Mouse (Mus musculus): ENCODE data around the gene Itpripl1.
A peak's percentile ranks its signal among the peaks of the same experiment; 100 is the strongest.
"Not testable (repeated sequence)": the region's sequence is repeated elsewhere in the genome, so short reads cannot be mapped to it uniquely, and the experiment has no call there.

The Itpripl1 gene

DNA sequence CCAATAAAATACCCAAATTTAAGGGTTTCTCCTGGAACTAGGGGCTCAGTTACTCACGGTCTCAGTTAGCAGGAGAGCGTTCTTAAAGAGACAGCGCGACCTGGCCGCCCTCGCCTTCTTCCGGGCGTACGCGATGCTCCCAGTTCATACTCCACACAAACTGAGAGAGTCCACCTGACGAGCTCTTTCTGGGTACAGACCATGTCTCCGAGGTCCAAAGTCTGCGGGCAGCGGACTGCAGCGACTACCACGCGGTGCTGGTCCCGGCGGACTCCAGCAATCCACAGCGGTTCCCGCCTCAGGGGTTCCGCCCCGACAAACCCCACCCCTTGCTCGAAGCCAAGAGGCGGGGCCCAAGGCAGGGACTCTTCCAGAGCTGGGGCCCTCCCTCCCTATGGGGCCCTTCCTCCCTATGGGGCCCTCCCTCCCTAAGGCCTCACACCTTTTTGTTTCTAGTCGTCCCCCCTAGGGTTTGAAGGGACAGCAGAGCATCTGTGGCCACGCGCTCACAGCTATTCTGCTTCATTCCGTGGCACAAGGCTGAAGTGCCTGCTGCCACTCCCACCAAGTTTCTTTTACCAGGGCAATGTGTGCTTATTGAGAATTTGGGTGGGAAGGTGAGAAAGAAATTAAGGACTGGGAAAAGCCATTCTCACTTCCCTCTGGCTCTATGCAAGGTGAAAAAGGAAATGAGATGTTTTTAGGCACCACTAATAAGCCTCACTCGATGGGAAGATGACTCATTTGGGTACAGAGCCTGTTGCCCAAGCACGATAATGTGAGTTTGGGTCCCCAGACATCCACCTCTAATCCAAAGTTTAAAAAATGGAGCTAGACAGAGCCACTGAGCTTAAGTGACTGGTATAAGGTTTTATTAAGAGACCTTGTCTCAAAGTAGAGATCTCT is at the start of gene Itpripl1:
Gene Itpripl1 (minus strand): TSS at position 285 of the 906 bp plus-strand sequence.
- no peak for DNase-seq (ENCODE audit: extremely low read depth, low read depth, low spot score)

DNA sequence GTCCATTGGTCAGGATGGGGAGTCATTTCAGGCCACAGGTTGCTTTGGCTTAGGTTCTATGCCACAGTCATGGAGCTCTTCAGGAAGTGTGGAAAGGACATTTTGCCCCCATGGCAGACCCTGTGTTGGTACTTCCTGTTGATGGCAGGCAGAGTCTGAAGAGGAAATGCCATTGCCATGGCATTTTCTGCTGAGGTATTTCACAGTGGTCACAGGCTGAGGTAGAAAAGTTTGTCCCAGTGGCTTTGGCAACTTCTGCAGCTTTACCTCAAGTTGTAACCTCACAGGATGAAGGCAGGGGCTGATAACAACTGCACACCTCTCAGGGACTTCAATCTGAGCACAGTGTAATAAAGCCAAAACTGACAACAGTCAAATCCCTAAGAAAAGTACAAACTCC is 46.3 kb upstream of the Itpripl1 start:
- no peak for DNase-seq (ENCODE audit: extremely low read depth, low read depth, low spot score)

DNA sequence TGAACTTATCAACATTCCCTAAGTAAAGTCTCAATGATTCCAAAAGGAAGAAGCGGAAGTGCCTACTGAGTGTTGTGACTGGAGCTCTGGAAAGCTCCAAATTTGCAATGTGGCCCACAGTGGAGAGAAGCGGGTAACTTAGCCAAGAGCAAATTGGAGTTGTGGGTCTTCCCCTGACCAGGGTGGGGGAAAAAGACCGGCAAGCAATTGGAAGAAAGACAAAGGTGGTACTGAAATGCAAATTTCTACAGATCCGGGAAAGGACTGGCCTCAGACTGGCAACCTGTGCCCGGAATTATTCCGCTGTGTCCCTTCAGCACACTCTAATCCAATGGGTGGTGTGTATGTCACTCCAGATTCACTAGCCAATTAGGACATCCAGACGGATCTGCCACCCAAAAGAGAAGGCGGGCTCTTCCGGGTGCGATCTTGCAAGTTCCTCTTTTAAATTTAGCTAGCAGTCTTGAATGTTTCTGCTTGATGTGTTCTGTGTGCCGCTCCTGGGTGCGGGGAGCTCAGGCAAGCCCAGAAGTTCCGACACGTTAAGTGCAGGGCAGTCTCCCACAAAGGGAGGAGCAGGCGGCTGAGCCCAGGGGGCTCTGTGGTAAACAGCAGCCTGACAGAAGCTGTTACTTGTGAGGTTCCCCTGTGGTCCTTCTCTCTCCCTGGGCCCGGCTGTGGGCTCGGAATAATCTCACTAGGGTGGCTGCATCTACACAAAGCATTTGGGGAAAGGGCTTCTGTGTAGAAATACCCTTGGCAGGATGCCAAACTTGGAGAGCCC is 39.5 kb upstream of the Itpripl1 start:
- DNase-seq (ENCODE audit: extremely low read depth, low read depth, low spot score), result peak; percentile 69

DNA sequence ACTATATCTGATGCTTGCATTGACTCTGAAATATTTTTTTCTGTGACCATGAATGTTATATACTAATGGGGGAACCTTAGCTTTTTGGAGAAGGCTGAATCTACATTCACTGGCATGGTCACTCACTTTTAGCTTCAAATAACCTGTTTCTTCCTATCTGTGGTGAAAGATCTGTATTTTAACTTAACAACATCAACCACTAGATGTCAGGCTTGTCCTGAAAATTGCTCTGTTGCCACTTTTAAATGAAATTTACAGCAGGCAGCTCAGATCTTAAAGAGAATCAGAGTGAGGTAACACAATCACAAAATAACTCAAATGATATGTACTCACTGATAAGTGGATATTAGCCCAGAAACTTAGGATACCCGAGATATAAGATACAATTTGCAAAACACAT is 23.0 kb upstream of the Itpripl1 start:
- not testable (repeated sequence) for DNase-seq (ENCODE audit: extremely low read depth, low read depth, low spot score)

DNA sequence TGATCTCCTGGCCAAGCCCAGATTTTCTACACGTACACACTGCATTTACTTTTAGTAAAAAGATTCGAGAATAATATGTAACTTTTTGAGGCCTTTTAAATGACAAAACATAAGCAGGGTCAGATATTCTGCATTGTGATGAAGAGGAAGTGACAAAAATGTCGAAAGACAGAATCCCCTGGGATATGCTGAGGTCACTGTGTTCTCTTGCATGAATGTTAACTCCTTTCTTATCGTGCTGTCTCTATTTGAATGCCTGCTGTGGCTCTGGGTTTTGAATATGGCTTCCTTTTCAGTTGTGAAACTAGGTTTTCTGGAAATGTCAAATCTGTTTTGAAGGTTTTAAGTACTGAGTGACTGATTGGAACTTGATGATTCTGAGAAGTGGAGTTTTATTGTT is 22.4 kb upstream of the Itpripl1 start:
- DNase-seq (ENCODE audit: extremely low read depth, low read depth, low spot score), result no peak

DNA sequence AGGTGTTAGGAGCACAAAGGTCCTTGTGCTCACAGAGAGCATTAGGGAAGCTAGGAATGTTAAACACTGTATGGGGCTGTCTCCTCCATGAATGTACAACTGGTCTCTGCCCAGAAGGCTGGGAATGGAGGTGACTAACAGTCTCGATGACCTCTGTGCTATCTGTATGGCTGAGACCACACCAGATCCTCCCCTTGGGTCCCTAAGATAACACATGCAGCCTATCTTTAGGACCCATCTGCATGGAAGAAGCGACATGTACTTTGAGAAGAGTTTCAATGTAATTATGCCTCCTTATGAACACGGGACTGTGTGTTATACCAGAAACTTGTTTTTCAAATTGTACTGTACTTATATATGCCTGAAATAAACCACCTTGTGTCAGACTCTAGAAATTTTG is 2.5 kb upstream of the Itpripl1 start:
- DNase-seq (ENCODE audit: extremely low read depth, low read depth, low spot score), result no peak

DNA sequence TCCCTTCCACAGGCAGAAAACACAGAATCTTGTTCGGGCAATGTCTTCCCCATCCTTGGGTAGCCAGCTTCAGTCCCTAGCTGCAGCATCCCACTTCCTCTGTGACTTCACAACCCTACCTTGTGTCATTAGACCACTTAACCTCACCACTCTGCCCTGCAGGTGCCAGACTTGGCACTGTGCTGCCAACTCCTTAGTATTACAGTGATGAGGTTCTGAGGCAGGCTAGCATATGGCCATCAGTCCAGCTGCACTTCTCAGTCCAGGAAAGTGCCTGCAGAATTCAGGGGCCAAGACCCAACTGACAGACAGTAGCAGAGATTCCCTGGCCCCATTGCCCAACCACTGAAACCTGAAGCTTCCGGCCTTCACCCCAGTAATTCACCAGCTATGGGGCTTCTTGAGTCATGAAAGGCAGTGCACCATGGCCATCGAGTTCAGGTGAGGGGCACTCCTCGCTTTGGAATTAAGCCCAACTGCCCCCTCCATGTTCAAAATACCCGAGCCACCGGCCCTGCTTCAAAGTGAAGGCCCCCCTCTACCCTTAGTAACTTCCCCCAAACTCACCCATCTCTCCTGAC is 575 bp downstream of the Itpripl1 start:
- no peak for DNase-seq (ENCODE audit: extremely low read depth, low read depth, low spot score)

DNA sequence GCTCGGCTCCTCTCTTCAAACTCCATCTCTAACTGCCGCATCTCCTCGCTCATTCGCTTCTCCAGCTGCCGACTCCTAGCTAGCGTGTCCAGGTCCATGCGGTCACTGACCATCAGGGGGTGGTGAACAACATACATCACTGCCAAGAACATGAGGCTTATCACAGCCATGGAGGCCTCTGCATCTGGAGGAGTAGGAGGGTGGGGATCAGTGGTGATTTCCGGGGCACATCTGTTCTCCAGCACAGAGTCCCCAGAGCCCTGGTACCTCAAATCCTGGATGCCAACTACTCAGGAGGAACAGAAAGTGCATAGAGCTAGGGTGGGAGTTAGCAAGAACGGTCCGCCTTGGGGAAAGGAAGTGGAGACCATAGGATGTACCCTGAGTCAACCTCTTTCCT is 1.2 kb downstream of the Itpripl1 start:
- DNase-seq (ENCODE audit: extremely low read depth, low read depth, low spot score), result no peak

DNA sequence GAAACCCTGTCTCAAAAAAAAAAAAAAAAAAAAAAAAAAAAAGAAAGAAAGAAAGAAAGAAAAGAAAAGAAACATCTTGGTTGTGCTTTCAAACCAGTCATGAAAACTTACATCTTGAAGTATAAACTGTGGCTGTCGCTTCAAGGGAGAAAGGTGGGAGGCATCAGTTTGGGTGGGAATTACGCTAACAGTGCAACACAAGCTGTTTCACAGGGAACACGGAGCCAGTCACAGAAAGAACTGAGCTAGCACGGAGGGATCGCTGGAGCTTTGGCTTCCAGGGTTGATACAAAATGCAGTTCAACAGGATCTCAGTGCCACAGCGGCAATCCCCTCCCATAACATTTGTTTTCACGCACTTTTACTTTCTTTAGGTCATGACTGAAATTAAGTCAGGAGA is 3.2 kb downstream of the Itpripl1 start:
- DNase-seq (ENCODE audit: extremely low read depth, low read depth, low spot score), result no peak

DNA sequence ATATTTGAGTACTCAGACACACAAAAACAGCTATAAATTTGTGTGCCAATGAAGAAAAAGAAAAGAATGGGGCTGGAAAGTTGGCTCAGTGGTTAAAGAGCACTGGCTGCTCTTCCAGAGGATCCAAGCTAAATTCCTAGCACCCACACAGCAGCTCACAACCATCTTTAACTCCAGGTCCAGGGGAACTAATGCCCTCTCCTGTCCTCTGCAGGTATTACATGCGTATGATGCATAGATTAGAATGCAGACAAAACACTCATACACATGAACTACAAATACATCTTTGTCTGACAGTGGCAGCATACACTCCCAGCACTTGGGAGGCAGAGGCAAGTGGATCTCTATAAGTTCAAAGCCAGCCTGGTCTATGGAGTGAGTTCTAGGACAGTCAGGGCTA is 3.6 kb downstream of the Itpripl1 start:
- no peak for DNase-seq (ENCODE audit: extremely low read depth, low read depth, low spot score)

DNA sequence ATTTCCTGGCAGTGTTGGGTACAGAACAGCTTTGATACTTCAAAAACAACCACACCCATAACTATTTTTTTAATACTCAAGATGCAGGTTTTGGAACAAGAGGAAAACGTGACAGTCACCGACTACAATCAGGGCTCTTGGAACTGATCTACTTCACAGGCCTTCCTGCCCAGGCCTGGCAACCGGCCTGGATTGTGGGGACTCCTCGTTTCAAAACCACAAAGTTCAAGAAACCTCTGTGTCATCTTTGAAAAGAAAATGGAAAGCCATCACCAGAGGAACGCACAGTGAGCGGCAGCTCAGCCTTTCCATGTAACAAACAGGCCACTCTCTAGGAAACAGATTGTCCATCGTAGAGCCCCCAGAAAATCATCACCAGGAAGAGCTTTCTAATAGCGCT is 4.1 kb downstream of the Itpripl1 start:
- no peak for DNase-seq (ENCODE audit: extremely low read depth, low read depth, low spot score)

DNA sequence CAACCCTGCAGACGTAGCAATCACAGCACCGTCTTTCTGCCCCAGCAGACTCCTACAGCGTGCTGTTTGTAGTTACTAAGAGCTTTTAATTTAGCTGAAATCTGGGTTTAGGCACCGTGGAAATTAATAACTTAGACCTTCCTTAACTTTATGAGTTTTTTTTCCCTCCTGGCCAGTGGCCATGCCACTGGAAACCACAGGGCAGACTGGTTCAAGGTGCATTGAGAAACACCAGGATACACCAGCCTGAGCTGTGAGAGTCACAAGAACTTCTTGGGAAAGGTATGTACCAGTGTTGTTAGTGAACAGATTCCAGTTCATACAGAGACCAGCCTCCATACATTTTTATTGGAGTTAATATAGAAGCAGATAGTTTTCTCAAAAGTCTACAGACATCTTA is 4.8 kb downstream of the Itpripl1 start:
- peak; percentile 70 for DNase-seq (ENCODE audit: extremely low read depth, low read depth, low spot score)

DNA sequence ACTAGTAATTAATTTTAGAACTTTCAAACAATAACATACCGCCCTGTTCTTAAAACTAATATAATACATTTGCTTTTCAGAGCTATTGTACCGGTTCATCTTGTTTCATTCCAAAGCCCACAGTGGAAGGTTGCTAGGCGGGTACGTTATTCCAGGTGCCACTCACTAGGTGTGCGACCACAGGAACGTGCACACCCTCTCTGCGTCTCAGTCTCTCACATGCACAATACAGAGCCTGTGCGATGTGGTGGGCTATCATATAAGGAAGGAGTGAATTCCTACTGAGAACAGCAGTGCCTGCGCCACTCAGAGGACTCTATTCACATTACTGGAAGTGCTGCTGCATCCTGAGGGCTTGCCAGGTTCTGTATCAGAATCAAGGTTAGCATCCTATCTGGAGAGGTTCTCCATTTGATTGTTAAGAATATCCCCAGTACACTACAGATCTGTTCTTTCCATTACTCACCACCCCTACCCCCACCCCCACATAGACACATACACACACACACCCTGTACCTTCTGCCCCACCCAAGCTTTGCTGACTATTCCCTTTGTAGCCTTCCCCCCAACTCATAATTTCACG is 5.3 kb downstream of the Itpripl1 start:
- no peak for DNase-seq (ENCODE audit: extremely low read depth, low read depth, low spot score)

DNA sequence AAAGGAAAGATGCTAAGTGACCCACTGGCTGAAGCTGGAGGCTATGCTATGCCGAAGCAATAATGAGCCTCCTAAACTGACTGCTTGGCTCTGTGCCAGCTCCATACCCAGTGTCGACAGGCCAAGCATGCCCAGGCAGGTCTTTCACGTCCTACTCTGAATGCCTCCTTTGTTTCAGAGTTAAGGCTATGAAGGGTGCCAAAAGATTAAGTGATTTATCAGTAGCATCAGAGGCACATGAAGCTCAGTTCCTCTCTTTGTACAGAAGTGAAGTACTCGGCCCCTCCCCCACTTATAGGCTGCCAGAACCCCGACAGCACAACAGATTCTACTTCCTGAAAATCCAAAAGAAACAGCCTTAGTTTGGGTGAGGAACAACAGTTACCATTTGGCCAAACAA is 6.3 kb downstream of the Itpripl1 start:
- peak; percentile 99 for DNase-seq (ENCODE audit: extremely low read depth, low read depth, low spot score)

DNA sequence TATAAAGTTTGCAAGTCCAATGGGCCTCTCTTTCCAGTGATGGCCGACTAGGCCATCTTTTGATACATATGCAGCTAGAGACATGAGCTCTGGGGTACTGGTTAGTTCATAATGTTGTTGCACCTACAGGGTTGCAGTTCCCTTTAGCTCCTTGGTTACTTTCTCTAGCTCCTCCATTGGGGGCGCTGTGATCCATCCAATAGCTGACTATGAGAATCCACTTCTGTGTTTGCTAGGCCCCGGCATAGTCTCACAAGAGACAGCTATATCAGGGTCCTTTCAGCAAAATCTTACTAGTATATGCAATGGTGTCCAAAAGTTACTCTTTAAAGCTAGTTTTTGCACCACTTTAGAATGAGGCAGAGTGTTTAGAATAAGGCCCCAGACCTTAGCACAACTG is 8.0 kb downstream of the Itpripl1 start:
- DNase-seq (ENCODE audit: extremely low read depth, low read depth, low spot score), result not testable (repeated sequence)

DNA sequence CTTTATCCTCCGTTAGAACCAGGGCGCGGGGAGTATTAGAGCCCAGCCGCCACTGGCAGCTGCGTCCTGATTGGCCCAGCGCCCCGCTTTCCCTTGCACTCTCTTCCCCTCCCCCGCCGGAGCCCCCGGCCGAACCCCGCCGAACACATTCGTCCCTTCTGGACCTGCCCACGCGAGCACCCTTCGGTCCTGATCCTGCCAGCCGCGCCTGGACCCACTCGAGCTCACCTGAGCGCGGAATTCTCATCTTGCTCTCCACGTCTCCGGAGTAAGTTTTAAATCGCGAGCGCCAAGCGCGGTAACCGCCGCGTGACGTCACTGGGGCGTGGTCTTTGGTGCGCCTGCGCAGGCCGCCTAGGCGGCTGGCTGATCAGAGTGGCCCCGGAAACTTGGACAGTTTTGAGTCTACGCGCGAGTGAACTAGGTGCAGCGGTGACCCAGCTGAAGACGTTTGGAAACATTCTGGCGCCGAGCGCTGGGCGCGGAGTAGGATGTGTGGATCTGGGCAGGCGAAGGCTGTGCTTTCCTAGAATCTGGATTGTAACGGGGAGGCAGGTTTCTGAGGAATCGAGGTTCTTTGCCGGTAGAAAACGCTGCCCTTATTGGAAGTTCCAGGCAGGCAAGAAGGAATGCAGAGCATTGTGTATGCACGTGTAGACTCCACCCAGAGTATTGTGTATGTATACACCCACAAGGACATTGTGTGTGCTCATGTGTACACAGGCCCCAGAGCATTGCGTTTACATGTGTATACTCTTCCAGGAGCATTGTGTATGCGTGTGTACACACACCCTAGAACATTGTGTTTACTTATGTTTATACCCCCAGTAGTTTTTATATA is 9.4 kb downstream of the Itpripl1 start, which contains the start of gene Ncaph:
Gene Ncaph (minus strand): TSS at position 334 of the 841 bp plus-strand sequence.
- no peak for DNase-seq (ENCODE audit: extremely low read depth, low read depth, low spot score)

DNA sequence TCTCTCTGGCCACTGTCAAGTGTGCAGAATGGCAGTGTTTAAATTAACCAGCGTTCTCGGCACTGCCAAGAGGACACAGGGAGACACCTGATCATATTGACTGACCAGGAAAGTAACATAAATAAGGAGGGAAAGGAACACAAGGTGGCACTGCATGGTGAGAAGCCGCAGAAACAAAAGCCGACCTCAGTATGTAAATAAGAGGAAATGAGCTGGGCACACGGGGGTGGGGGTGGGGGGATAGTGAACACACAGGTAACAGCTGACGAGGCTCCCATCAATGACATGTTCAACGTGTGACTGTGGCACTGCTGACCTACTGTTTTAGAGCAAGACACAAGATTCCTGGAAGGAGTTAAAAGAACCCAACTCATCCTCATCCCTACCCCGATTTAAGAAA is 11.9 kb downstream of the Itpripl1 start:
- no peak for DNase-seq (ENCODE audit: extremely low read depth, low read depth, low spot score)

DNA sequence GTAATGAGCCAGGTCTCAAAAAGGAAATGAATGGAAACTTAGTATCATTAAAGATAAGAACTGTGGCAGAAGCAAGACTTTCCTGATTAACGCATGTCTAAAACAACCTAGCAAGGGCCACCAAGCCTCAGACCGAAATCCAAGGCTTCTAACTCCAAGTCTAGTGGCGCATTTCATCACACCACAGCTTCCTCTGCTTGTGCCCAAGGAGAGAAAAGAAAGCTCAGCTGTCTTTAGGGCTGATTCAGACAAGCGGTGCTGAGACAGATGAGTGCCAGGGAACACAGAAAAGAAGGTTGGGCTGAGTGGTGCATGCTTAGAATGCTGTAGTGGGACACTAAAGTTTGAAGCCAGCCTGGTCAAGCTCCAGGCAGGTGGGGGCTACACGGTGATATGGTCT is 14.3 kb downstream of the Itpripl1 start:
- no peak for DNase-seq (ENCODE audit: extremely low read depth, low read depth, low spot score)

DNA sequence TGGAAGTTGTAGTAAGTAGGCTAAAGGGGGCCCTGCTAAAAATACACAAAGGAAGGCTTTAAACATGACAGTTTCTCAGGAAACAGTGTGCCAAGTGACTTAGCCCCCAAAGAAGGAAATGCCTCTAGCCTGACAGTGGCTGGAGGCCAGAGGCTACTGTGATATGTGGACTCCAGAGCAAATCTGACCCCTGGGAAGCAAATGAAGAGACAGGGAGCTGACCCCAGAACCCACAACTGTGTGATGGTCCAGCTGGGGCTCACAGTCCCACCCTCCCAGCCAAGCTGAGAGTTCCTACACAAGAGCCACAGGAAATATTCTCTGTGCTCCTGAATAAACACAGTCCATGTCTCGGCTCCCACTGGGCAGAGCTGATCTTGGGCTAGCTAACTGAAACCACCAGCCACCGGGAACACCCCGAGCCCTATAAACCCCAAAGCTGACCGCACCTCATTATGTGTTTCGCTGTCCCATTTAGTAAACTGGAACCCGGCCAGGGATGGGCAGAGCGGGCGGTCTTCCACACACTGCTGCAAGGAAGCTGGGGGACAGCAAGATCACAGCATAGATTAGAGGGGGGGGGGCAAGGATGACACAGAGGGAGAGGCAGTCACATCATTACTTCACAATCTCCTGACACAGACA is 21.5 kb downstream of the Itpripl1 start:
- no peak for DNase-seq (ENCODE audit: extremely low read depth, low read depth, low spot score)

DNA sequence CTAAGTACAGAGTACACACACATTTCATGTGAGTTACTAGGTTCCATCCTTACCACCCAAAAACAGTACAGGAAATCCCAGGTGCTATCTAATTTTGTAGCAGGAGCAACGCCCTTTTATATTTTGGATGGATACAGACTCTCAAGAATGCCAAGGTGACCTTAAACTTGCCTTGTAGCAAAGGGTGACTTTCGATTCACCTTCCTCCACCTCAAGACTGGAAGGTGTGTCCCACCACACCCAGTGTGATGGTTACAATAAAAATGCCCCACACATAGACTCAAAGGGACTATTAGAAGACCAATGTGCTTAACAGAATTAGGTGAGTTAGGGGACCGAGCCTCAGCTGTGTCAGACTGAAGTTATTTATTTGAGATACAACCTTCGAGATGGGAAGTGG is 34.3 kb downstream of the Itpripl1 start:
- DNase-seq (ENCODE audit: extremely low read depth, low read depth, low spot score), result no peak

Measured in fat pad, adult 2 months (tissue).